Mouse (Mus musculus) kidney, adult 2 months (tissue): Measurements from ENCODE around the gene 2900011O08Rik. TPM values are rescaled to one million over a fixed set of nuclear protein-coding genes. Genes with fewer than 3 reads are reported as not detected.
"Not testable (repeated sequence)": the region's sequence is repeated elsewhere in the genome, so short reads cannot be mapped to it uniquely, and the experiment has no call there.

ENCODE experiments used
- DNase-seq: peaks from one replicate; pipeline ENCODE4 v3.0.0; 2021
- H3K27ac ChIP-seq: fragments of 200-500 bp; 2 replicates; pipeline ENCODE4 v1.5.1; 2012; ENCODE audit warnings: low read depth, low read length, control low read depth, inconsistent platforms; ENCODE audit not compliant: insufficient read depth
- H3K27me3 ChIP-seq: fragments of 200-500 bp; replicated peaks from 2 replicates; pipeline ENCODE4 v1.6.1; 2012; ENCODE audit warnings: mild to moderate bottlenecking, moderate library complexity, low read length, inconsistent platforms; ENCODE audit not compliant: control insufficient read depth, insufficient read depth
- H3K36me3 ChIP-seq: fragments of 200-500 bp; 2 replicates; pipeline ENCODE4 v1.6.1; 2012; ENCODE audit warnings: mild to moderate bottlenecking, moderate library complexity, low read length, inconsistent platforms; ENCODE audit not compliant: control insufficient read depth, insufficient read depth
- H3K4me1 ChIP-seq: fragments of 200-500 bp; 2 replicates; pipeline ENCODE4 v1.6.1; 2011; ENCODE audit warnings: low read length; ENCODE audit not compliant: control insufficient read depth, insufficient read depth
- H3K4me3 ChIP-seq: fragments of 200-500 bp; 2 replicates; pipeline ENCODE4 v1.5.1; 2011; ENCODE audit warnings: mild to moderate bottlenecking, low read depth, low read length, control low read depth; ENCODE audit not compliant: insufficient read depth
- CTCF ChIP-seq: fragments of 200-500 bp; conservative IDR thresholded peaks from 2 replicates; pipeline ENCODE4 v1.5.1; 2011; ENCODE audit warnings: low read depth, mild to moderate bottlenecking, control low read depth, low read length, moderate library complexity, mixed read lengths; ENCODE audit not compliant: insufficient read depth, insufficient read length
- POLR2A ChIP-seq: fragments of 200-500 bp; IDR thresholded peaks from one replicate; pipeline ENCODE4 v1.6.1; 2011; ENCODE audit warnings: low read depth, low read length, control low read depth
- WGBS: fragments of 180-500 bp; shearing (Covaris S2); methylation state at CpG from one replicate; pipeline ENCODE4 v1.1.7; 2018; 5-methylcytosine and 5-hydroxymethylcytosine counted together
- polyA plus RNA-seq: library from polyadenylated mRNA; depleted of rRNA; stranded (reverse); fragments of >200 nt; gene quantifications from 2 replicates; pipeline ENCODE4 v1.2.3, GENCODE M21; 2012

The 2900011O08Rik gene
- polyA plus RNA-seq, 1 experiment: 0.41 TPM

GRCm38 (mm10) chr16:13946306-13946705 is 40.1 kb upstream of the 2900011O08Rik start:
- H3K27ac ChIP-seq: no peak overlapping the region
- H3K36me3 ChIP-seq: peaks cover 3% of the 10 kb centered on the region; the same call in 1 of the 2 replicates
- TF ChIP-seq CTCF: no peak
- TF ChIP-seq POLR2A: no peak
- no peaks in the 10 kb centered on the region for H3K4me1 ChIP-seq
- WGBS: 93% methylated on average over 1 of the region's 1 CpGs
- H3K4me3 ChIP-seq: no peak overlapping the region
- no peak for DNase-seq
- no peaks in the 10 kb centered on the region for H3K27me3 ChIP-seq

DNA sequence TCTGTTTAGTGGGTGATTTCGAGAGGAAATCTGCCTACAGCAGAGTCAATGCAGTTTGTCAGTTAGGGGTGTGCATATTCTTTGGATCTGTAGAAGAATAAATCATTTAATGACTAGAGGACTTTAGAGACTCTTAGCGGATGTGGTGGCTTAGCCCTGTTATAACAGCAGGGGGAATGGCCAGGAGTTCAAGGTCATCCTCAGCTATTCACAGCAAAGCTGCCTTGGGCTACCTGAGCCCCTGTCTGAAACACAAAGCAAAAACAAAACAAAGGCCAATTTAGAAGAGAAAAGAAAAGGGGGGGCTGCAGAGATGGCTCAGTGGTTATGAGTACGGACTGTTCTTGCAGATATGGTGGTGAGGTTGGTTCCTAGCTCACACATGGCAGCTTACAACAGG is 35.2 kb upstream of the 2900011O08Rik start:
- WGBS: 73% methylated on average over 3 of the region's 3 CpGs
- Histone ChIP-seq H3K36me3 (peaks cover 1% of the 10 kb centered on the region; the same call in 1 of the 2 replicates), H3K27ac (no peak overlapping the region), H3K4me3 (no peak overlapping the region), H3K27me3 (no peaks in the 10 kb centered on the region), H3K4me1 (no peaks in the 10 kb centered on the region)
- TF ChIP-seq CTCF (no peak), POLR2A (no peak)
- DNase-seq: no peak

- H3K4me1 ChIP-seq: peaks cover 4% of the 10 kb centered on the region; the same call in 1 of the 2 replicates
- DNase-seq: no peak
- H3K36me3 ChIP-seq: no peaks in the 10 kb centered on the region
- no peak overlapping the region for H3K27ac ChIP-seq
- H3K4me3 ChIP-seq: no peak overlapping the region
- no peak for TF ChIP-seq POLR2A
- no peak for TF ChIP-seq CTCF
- WGBS: 3% methylated on average over 1 of the region's 1 CpGs
- H3K27me3 ChIP-seq: no peaks in the 10 kb centered on the region
Observed at GRCm38 (mm10) chr16:13962053-13962452, 24.4 kb upstream of the 2900011O08Rik start.

GRCm38 (mm10) chr16:13969096-13969495 is 17.3 kb upstream of the 2900011O08Rik start:
- Histone ChIP-seq H3K27me3 (no peaks in the 10 kb centered on the region), H3K27ac (no peak overlapping the region), H3K4me1 (no peaks in the 10 kb centered on the region), H3K36me3 (no peaks in the 10 kb centered on the region), H3K4me3 (no peak overlapping the region)
- no peak for DNase-seq
- WGBS: 88% methylated on average over 1 of the region's 1 CpGs
- TF ChIP-seq CTCF (no peak), POLR2A (no peak)

- WGBS: 93% methylated on average over 8 of the region's 8 CpGs
- TF ChIP-seq POLR2A (no peak), CTCF (no peak)
Observed at GRCm38 (mm10) chr16:13972051-13972450, 14.4 kb upstream of the 2900011O08Rik start.

DNA sequence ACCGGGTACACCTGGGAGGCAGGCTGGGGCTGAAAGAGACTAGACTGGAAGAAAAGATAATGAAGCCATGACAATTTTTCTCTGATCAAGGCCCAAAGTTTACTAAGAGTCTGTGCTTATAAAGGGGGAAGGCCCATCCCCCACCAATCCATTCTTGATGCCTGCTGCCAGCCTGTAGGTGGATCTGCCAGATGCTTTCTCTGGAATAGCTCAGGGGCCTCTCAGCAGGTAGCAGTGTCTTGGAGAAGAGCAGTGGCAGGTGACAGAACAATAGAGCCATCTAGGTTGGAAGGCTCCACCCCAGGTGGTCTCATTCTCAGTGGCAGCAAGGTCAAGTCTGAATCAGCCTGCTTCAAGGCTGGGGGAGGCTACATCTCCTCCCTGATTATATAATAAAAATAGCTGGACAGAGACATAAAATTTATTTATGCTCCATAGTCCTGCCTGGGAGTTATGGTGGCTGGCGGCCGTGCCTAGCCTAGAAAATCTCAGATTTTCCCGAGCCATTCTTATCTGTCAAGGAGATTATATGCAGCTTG is 10.0 kb upstream of the 2900011O08Rik start:
- not testable (repeated sequence) for H3K27me3 ChIP-seq, H3K4me3 ChIP-seq, DNase-seq, H3K36me3 ChIP-seq, H3K27ac ChIP-seq, H3K4me1 ChIP-seq
- 74% methylated on average over 4 of the region's 4 CpGs for WGBS

More at GRCm38 (mm10) chr16:13972051-13972450, 14.4 kb upstream of the 2900011O08Rik start:
- Histone ChIP-seq H3K27ac (no peak overlapping the region), H3K4me1 (no peaks in the 10 kb centered on the region), H3K4me3 (no peak overlapping the region), H3K27me3 (no peaks in the 10 kb centered on the region), H3K36me3 (no peaks in the 10 kb centered on the region)
- no peak for DNase-seq

- H3K27ac ChIP-seq, DNase-seq, H3K27me3 ChIP-seq, H3K4me3 ChIP-seq, H3K4me1 ChIP-seq, H3K36me3 ChIP-seq: not testable (repeated sequence)
- 73% methylated on average over 1 of the region's 1 CpGs for WGBS
Observed at GRCm38 (mm10) chr16:13977026-13977425, 9.4 kb upstream of the 2900011O08Rik start.

DNA sequence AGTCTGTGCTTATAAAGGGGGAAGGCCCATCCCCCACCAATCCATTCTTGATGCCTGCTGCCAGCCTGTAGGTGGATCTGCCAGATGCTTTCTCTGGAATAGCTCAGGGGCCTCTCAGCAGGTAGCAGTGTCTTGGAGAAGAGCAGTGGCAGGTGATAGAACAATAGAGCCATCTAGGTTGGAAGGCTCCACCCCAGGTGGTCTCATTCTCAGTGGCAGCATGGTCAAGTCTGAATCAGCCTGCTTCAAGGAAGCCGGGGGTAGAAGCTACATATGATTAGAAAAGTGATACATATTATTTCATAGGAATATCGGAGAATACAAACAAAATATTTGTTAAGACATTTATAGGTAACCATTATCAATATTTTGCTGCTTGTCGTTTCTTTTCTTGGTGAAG is 4.7 kb upstream of the 2900011O08Rik start:
- H3K27ac ChIP-seq, H3K4me1 ChIP-seq, H3K36me3 ChIP-seq, H3K27me3 ChIP-seq, DNase-seq, H3K4me3 ChIP-seq: not testable (repeated sequence)
- WGBS: 81% methylated on average over 3 of the region's 3 CpGs
